Mouse (Mus musculus) spleen, embryonic (tissue): ENCODE data around the gene Ccm2.

Source experiments
- CTCF ChIA-PET: fragments of 350-600 bp; sonication (Branson Sonifier 250); formaldehyde crosslinking; loops from one replicate; lab custom pipeline; 2022; lab: Charles Lee

The Ccm2 gene

GRCm38 (mm10) chr11:6528186-6529006 lies 18.3 kb upstream of the Ccm2 start:
- CTCF ChIA-PET = interaction anchor here (0.7 to 1.5 kb wide), 3 partner anchors 17 to 1428 kb away, joined by 3 read pairs; no protein-coding TSS in a partner anchor

GRCm38 (mm10) chr11:6529961-6530360 lies 16.7 kb upstream of the Ccm2 start:
- CTCF ChIA-PET = interaction anchor here (1.1 to 1.5 kb wide), 2 partner anchors 15 to 32 kb away, joined by 3 to 4 read pairs; no protein-coding TSS in a partner anchor

DNA sequence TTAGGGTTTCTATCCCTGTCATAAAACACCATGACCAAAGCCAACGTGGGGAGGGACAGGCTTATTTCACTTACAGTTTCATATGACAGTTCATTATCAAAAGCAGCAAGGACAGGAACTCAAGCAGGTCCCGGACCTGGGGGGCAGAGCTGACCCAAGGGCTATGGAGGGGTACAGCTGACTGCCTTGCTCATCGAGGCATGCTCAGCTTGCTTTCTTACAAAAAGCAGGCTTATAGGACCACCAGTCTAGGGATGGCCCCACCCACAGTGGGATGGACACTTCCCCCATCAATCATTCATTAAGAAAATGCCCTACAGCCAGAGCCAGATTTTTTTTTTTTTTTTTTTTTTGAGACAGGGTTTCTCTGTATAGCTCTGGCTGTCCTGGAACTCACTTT lies 15.9 kb upstream of the Ccm2 start:
- CTCF ChIA-PET = interaction anchor here (1.1 kb wide), 1 partner anchor 33 kb away, joined by 4 read pairs; no protein-coding TSS in a partner anchor

DNA sequence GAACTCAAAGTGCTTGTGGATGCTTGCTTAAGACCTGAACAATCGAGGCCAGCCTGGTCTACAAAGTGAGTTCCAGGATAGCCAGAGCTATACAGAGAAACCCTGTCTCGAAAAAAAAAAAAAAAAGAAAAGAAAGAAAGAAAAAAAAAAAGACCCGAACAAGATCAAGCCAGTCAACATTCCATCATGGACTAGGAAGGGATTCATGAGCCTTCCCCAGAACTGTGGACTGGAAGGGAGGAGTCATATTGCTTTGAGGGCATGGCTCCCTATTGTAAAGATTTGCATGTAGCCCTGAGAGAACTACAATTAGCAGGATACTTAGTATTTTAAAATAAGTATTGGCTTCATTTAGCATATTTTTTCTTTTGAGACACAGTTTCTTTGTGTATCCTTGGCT lies 2.0 kb upstream of the Ccm2 start:
- CTCF ChIA-PET = interaction anchor here (0.6 to 1.0 kb wide), 3 partner anchors 15 to 166 kb away, joined by 3 to 6 read pairs (median 3); no protein-coding TSS in a partner anchor

DNA sequence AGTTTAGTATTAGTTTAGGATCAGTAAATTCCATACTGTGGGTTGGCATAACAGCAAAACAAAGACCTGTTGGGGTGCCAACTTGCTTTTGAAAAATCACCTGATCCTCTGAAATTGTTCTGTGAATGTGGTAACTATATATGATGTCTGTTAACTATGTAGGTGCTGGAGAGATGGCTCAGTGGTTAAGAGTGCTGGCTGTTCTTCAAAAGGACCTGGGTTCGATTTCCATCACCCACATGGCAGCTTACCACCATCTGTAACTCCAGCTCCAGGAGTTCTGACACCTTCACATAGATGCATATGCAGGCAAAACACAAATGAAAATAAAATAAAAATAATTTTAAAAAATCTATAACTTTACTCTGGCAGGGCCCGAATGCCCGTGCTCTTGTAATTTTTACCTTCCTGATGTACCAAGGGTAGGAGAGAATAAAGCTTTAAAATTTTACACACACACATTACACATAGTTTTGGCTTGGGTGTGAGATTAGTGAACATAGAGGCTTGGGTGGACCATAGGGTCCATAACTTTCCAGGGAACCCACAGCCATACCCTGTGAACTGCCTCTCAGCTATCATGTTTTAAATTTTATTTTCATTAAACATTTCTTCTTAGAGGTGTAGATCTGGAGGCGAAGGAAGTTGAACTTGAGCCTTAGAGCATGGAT lies 1.4 kb upstream of the Ccm2 start:
- CTCF ChIA-PET = interaction anchor here (0.6 to 1.0 kb wide), 2 partner anchors 16 to 42 kb away, joined by 3 read pairs; no protein-coding TSS in a partner anchor

- CTCF ChIA-PET = interaction anchor here (1.0 kb wide), 1 partner anchor 16 kb away, joined by 3 read pairs; no protein-coding TSS in a partner anchor
Observed at GRCm38 (mm10) chr11:6545857-6546192, 862 bp upstream of the Ccm2 start.

GRCm38 (mm10) chr11:6547037-6547680 lies 472 bp downstream of the Ccm2 start:
- CTCF ChIA-PET = interaction anchor here (1.8 kb wide), 1 partner anchor 12 kb away, joined by 7 read pairs; no protein-coding TSS in a partner anchor

DNA sequence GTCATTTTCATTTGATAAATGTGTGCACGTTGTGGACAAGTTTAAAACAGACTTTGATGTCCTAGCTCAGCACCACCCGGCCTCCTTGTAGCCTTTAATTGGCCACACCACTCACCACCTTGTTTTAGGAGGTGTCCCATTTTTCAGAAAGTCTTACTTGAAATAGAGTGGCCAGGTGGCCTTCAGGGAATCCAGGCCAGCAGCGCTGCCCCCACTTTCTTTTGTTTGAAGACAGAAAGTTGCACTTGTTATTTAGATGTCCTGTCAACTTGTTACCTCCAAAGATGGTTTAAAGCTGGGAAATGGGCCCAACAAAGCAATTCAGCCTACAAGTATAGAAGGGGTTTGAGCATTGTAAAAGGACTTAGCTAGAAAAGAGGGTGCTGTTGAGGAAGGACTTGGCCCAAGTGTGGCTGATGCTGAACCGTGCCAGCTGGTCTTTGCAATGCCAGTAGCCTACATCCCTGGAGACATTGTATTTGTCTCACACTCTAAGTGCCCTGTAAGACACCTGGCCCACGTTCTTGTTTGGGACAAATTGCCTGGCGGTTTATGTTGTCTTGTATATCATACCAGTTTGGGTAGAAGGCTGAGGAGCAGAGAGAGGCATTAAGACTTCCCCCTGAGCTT lies 1.1 kb downstream of the Ccm2 start:
- CTCF ChIA-PET = interaction anchor here (0.7 to 1.8 kb wide), 3 partner anchors 11 to 21 kb away, joined by 3 to 7 read pairs (median 3); no protein-coding TSS in a partner anchor

- CTCF ChIA-PET = interaction anchor here (0.6 to 1.0 kb wide), 2 partner anchors 11 to 26 kb away, joined by 5 to 6 read pairs; no protein-coding TSS in a partner anchor
Observed at GRCm38 (mm10) chr11:6549770-6550169, 3.1 kb downstream of the Ccm2 start.

DNA sequence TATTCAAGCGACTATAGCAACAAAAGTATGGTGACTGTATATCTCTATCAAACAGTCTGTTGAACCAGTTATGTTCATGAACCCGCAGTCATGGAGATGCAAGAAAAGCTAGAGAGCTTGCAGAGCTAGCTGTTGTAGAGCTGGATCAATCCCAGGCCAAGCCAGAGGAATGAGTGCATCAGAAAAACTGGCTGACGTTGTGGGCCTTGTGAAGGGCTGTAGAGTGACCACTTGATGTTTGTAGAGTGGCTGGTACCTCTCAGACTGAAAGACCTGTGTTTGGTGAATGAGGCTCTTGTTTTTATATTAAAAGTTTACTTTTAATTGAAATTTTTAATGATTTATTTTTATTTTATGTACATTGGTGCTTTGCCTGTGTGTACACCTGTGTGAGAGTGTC lies 3.5 kb downstream of the Ccm2 start:
- CTCF ChIA-PET = interaction anchor here (1.0 kb wide), 1 partner anchor 11 kb away, joined by 5 read pairs; no protein-coding TSS in a partner anchor

- CTCF ChIA-PET = interaction anchor here (0.9 to 1.8 kb wide), 2 partner anchors 10 to 14 kb away, joined by 3 to 7 read pairs; no protein-coding TSS in a partner anchor
Observed at GRCm38 (mm10) chr11:6558234-6558633, 11.5 kb downstream of the Ccm2 start.

GRCm38 (mm10) chr11:6559996-6560395 lies 13.3 kb downstream of the Ccm2 start:
- CTCF ChIA-PET = interaction anchor here (0.6 to 1.8 kb wide), 3 partner anchors 11 to 16 kb away, joined by 3 to 7 read pairs (median 5); no protein-coding TSS in a partner anchor

- CTCF ChIA-PET = interaction anchor here (0.6 to 1.1 kb wide), 4 partner anchors 10 to 21 kb away, joined by 3 to 5 read pairs (median 4); no protein-coding TSS in a partner anchor
Observed at GRCm38 (mm10) chr11:6560655-6561360, 14.1 kb downstream of the Ccm2 start.

GRCm38 (mm10) chr11:6561474-6561873 lies 14.8 kb downstream of the Ccm2 start:
- CTCF ChIA-PET = interaction anchor here (0.6 to 0.9 kb wide), 3 partner anchors 12 to 49 kb away, joined by 4 to 8 read pairs (median 5); no protein-coding TSS in a partner anchor

- CTCF ChIA-PET = interaction anchor here (0.6 kb wide), 1 partner anchor 8 kb away, joined by 5 read pairs; no protein-coding TSS in a partner anchor
Observed at GRCm38 (mm10) chr11:6562359-6562758, 15.7 kb downstream of the Ccm2 start.

DNA sequence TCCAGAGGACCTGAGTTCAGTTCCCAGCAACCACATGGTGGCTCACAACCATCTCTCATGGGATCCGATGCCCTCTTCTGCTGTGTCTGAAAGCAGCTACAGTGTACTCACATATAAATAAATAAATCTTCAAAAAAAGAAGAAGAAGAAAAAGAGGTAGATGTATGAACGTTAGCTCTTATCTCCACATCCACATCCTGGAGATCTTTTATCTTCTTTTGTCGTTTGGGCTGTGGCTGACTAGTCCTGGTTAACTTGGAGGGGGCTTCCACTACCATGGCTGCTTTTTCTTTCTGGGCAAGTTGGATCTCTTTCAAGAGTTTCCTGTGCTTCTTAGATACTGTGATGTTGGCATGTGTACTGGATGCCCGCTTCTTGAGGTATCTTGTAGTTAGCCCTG lies 16.5 kb downstream of the Ccm2 start:
- CTCF ChIA-PET = interaction anchor here (0.6 kb wide), 1 partner anchor 124 kb away, joined by 4 read pairs; no protein-coding TSS in a partner anchor

- CTCF ChIA-PET = interaction anchor here (1.3 to 1.5 kb wide), 2 partner anchors 18 to 27 kb away, joined by 3 read pairs; no protein-coding TSS in a partner anchor
Observed at GRCm38 (mm10) chr11:6566496-6566895, 19.8 kb downstream of the Ccm2 start.

GRCm38 (mm10) chr11:6567951-6568350 lies 21.3 kb downstream of the Ccm2 start:
- CTCF ChIA-PET = interaction anchor here (0.6 to 0.8 kb wide), 2 partner anchors 11 to 287 kb away, joined by 3 read pairs; no protein-coding TSS in a partner anchor
